Mouse (Mus musculus): ENCODE results near the gene Ung. TPM values are rescaled to one million over a fixed set of nuclear protein-coding genes. Genes with fewer than 3 reads are reported as not detected.

Ung gene
- total RNA-seq, 2 experiments from 2014 or later: 11.4 to 13.3 TPM

DNA sequence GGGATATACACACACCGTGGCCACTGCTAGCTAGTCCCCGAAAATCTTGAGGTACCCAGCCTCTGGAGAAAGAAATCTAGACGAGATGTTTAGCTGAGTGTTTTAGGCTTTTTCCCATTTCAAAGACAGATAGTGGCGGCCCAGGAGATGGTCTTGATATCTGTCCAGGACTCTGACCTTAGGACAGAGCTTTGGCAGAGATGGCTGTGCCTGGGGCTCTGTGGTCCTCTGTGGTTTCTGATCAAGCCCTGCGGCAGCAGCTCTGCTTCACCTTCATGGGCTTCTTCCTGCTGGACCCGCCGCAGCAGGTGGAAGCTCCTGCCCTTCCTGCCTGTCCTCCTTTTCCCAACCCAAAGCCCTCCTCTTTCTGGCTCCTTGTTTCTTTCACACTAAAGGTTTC lies 40.2 kb downstream of the Ung start:
- DNase-seq: no peak

DNA sequence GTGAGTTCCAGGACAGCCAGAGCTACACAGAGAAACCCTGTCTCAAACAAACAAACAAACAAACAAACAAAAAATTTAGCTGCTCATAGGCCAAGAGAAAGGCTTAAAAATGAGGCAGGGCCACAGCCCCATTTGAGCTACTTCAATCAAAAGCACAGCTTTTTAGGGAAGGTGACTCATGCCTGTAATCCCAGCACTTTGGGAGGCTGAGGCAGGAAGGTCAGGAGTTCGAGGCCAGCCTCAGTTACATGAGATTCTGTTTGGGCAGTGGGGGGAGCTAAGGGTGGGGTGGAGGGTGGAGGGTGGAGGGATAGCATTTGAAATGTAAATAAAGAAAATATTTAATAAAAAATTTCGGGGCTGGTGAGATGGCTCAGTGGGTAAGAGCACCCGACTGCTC lies 42.8 kb downstream of the Ung start:
- no peak for DNase-seq

DNA sequence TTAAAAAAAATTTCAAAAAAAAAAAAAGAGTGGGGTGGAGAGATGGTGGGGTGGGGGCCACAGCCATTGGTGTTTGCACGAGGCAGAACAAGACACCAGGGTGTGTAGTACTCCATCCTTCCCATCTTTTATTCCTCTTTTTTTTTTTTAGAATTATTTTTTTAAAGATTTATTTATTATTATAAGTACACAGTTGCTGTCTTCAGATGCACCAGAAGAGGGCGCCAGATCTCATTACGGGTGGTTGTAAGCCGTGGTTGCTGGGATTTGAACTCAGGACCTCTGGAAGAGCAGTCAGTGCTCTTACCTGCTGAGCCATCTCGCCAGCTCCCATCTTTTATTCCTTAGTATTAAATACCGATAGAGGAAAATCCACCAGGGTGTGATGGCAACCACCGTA lies 43.3 kb downstream of the Ung start:
- no peak for DNase-seq

DNA sequence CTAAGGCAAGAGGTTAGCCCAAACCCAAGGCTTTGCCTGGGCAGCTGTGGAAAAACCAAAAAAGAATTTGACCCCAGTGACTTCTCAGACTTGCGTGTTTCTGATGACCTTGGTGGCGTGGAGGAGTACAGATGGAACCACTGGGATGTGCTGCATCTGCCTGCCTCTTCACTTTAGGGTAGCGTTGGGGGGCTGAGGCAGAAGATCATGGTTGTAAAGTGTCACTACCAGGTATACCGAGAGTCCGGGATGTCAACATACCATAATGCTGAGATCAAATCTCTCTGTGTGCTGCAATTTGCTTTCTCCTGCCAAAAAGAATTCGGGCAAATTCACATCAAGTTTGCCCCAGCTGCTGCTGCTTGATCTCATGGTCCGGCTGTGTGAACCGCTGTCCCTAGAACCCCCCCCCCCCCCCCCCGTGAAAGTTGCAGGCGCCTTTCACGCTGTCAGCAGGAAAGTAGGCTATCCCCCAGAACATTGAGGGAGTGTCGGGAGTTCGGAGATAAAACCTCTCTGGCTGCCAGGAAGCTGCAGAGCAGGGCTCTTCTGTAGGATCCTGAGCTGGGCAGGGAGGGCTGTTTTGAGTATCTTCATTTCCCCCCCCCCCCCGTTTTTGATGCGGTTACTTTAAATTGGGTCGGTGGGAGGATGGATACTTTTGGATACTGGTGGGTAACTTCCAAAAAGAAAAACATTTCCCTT lies 43.8 kb downstream of the Ung start:
- DNase-seq: no peak

DNA sequence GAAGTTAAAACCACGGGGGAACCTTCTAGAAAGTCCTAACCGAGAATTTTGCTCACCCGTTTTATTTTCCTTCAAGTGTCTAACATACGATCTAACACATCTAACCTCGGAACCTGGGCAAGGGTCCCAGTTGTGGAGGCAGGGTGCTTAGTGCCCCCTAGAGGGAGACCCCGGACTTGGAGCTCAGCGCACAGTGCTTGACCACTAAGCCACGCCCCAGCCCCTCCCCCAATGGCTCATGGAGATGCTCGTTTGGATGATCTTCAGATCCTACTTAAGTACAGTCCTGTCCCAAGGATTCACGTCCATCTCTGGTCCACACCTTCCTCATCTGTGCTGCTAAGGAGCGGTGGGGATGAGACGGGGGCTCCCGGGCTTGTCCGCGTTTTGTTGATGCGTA lies 44.5 kb downstream of the Ung start:
- peak; percentile 70 for DNase-seq

DNA sequence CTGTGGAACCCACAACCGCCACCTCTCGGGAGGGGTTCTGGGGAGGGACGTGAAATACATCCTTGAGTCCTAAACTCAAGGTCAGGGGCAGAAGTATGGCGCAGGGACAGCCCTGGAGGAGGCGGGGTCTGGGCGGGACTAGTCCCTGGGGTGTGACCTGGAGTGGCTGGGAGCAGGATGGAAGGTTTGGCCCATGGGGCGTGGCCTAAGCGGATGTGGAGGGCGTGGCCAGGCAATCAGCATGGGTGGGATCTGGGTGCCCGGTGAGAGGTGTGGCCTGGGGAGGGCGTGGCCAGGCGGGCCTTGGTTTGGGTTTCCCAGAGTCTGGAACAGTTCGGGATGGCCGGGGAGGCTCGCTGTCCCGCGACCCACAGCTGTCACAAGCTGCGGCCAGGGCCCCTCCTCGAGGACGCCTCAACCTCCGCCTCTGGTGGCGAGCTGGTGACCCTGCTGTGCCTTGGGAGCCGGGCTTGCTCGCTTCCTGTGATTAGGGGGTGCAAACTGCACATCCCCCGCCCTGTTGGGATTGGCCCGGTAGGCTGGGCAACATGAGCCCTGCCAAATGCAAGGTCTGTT lies 45.5 kb downstream of the Ung start:
- DNase-seq: peak; percentile 99

DNA sequence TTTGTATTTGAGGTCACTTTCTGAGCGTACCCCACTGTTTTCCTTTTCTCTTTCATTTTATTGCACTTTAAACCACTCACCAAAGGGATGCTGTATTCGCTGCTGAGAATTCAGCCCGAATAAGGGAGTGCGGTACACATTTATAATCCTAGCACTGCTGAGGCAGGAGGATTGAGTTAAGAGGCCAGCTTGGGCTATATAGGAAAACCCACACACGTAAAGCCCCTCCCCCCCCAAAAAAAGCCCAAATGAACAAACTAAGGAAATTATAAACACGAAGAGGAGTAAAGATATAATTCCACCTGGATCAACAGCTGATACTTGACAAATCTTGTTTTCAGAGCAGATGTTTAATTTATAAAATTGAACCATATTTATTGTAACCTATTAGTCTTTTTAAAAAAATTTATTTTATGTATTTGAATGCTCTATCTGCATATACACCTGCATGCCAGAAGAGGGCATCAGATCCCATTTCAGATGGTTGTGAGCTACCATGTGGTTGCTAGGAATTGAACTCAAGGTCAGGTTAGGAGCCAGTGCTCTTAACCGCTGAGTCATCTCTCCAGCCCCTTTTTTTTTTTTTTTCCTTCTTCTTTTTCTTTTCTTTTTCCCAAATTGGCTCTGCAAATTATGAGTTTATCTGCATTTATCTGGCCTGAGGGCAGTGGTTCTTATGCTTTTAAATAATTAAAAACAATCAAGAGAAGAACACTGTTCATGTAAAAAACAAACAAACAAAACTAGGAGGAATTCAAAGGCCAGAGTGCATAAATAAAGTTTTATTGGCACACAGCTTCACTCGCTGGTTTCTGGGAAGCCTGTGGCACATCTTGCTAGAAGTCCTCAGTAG lies 46.6 kb downstream of the Ung start:
- DNase-seq: no peak

DNA sequence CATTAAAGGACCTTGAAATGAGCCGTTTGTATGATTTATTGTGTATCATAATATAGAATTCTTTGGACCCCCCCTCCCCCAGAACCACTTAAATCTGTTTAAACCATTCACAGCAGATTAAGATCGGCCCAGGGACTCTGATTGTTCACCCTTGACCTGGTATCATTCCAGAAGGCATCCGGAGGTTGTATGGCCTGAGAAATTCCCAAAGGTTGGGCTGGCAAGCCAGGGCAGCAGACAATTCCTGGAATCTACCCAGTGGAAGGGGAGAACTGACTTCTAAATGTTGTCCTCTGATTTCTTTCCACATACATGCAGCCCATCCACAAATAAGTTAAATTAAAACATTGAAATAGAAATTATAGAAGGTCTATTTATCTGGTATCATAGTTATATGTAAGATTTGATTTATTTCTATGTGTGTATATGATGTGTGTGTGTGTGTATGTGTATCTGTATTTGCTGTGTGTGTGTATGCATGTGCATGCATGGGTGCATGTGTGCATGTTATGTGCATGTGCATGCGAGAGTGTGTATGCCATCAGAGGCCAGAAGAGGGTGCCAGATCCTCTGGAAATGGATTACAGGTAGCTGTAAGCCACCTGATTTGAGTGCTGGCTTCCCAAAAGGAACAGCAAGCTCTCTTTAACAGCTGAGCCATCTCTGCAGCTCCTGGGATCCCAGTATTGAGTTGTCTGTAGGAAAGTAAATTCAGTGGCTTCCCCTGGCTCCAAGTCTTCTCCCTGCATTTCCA lies 48.0 kb downstream of the Ung start:
- peak; percentile 59 for DNase-seq

DNA sequence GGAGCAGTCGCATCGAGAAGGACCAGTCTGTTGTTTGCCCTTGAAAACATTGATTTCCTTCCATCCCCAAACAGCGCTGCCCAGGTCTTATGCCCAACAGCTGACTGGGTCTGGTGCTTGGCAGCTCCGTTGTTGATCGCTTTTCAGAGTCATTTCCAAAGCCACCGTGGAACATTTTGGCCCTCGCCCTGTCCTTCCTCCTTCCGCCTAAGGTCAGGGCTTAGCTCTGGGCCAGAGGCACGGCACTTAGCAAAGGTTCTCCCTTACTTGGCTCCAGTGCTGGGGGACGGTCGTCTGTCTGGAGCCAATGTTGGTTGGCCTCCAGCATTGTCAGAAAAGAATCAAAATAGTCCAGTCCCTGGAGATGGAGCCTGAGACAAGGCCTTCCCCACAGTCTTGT lies 49.4 kb downstream of the Ung start:
- peak; percentile 77 for DNase-seq

DNA sequence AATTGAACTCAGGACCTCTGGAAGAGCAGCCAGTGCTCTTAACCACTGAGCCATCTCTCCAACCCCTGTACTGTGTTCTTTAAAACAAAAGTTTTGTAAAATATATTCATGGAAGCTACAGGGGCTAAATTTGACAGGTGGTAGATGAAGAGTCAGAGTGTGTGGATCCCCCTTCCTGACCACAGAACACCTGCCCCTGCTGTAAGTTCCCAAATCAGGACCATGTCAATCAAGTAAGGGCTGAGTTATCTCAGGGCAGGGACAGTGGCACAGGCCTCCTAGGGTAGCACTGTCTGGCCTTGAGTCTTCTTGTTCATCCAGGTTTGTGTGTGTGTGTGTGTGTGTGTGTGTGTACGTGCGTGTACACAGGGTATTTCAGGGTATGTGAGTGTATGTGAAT lies 53.3 kb downstream of the Ung start:
- no peak for DNase-seq

DNA sequence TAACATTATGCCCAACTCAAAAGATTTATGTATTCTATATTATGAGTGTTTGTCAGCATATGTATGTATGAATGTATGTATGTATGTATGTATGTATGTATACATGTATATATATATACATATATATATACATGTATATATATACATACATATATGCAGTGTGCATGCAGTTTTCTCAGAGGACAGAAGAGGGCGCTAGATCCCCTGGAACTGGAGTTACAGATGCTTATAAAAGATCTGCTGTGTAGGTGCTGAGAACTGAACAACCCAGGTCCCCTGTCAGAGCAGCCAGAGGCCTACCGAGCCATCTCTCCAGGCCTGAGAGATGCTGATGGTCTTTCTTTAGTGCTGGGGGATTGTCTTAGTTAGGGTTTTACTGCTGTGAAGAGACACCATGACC lies 56.9 kb downstream of the Ung start:
- DNase-seq: no peak

Other genes with a start within 250 kb of the Ung start
- gene Coro1c, start 221.6 kb upstream of the Ung start, total RNA-seq (2021): 10 to 100 TPM; 66.4 to 78.9 TPM
- 10 to 100 TPM; 14.2 to 20.0 TPM for gene Ssh1, start 136.5 kb upstream of the Ung start, total RNA-seq (2021)
- not detected for gene Dao, start 126.7 kb upstream of the Ung start, total RNA-seq (2021)
- gene Usp30, start 64.9 kb upstream of the Ung start, total RNA-seq (2021): 10 to 100 TPM; 22.8 to 28.8 TPM
- gene Svop, start 38.8 kb upstream of the Ung start, total RNA-seq (2021): 1 to 10 TPM; 3.1 to 4.4 TPM
- gene Alkbh2, start 2.2 kb upstream of the Ung start, total RNA-seq (2021): 1 to 10 TPM; 6.3 to 8.6 TPM
- gene Acacb, start 16.1 kb downstream of the Ung start, total RNA-seq (2021): 100 to 1,000 TPM; 113 to 138 TPM
- gene Foxn4, start 143.4 kb downstream of the Ung start, total RNA-seq (2021): not detected
- gene Myo1h, start 158.8 kb downstream of the Ung start, total RNA-seq (2021): under 1 TPM; 0.84 to 0.97 TPM

All from adrenal gland, postnatal 10 days (tissue).